Mouse (Mus musculus) CH12.LX (cell line): Measurements from ENCODE around the gene C3. TPM values are rescaled to one million over a fixed set of nuclear protein-coding genes. Genes with fewer than 3 reads are reported as not detected.

Source experiments
- DNase-seq: peaks from one replicate; pipeline ENCODE4 v3.0.0-alpha.2; 2013; ENCODE audit errors: extremely low read depth
- H3K27ac ChIP-seq: 2 replicates; pipeline ENCODE4 v1.5.1; 2012; ENCODE audit warnings: low read depth, mild to moderate bottlenecking, control low read depth, moderate library complexity; ENCODE audit not compliant: insufficient read depth
- H3K27me3 ChIP-seq: replicated peaks from 2 replicates; pipeline ENCODE3; 2012; ENCODE audit warnings: inconsistent platforms
- H3K36me3 ChIP-seq, 2 experiments: replicated peaks in 1 of 2; 2 replicates each; pipeline versions ENCODE3 to v1.6.1; 2012; ENCODE audit warnings: inconsistent platforms in 1 of 2, low read length in 1 of 2, mild to moderate bottlenecking in 1 of 2, mixed read lengths in 1 of 2, moderate library complexity in 1 of 2; ENCODE audit not compliant: control insufficient read depth in 1 of 2, insufficient read depth in 1 of 2
- H3K4me1 ChIP-seq, 2 experiments: 2 replicates each; pipeline ENCODE4 v1.6.1; 2012; ENCODE audit warnings: inconsistent platforms in 1 of 2, moderate library complexity in 1 of 2; ENCODE audit not compliant: insufficient read depth in 2 of 2, control insufficient read depth in 1 of 2
- H3K4me2 ChIP-seq: 2 replicates; pipeline ENCODE4 v1.6.1; 2012; ENCODE audit warnings: low read depth, mild to moderate bottlenecking, control low read depth; ENCODE audit not compliant: poor library complexity, insufficient read depth, severe bottlenecking
- H3K4me3 ChIP-seq, 3 experiments: fragments of 150-350 bp in 1 of 3; sonication (generic) in 1 of 3; replicated peaks in 1 of 3; 2 replicates each; pipeline versions ENCODE3 to v1.5.1; 2011 to 2012; ENCODE audit warnings: low read depth in 2 of 3, low read length in 2 of 3, mild to moderate bottlenecking in 2 of 3, moderate library complexity in 2 of 3, control low read depth in 1 of 3, improper control_type of control experiment in 1 of 3, inconsistent platforms in 1 of 3, mixed read lengths in 1 of 3; ENCODE audit not compliant: poor library complexity in 1 of 3
- H3K79me2 ChIP-seq: replicated peaks from 2 replicates; pipeline ENCODE4 v1.6.1; 2012; ENCODE audit warnings: mild to moderate bottlenecking, moderate library complexity; ENCODE audit not compliant: control insufficient read depth, poor library complexity, insufficient read depth, severe bottlenecking; ENCODE audit errors: extremely low read depth
- H3K9ac ChIP-seq: 2 replicates; pipeline ENCODE4 v1.6.1; 2012; ENCODE audit warnings: low read depth, mild to moderate bottlenecking, control low read depth, moderate library complexity; ENCODE audit not compliant: insufficient read depth
- H3K9me3 ChIP-seq: replicated peaks from 2 replicates; pipeline ENCODE3; 2012; ENCODE audit warnings: low read length, inconsistent platforms, mixed read lengths
- CHD2 ChIP-seq: IDR thresholded peaks from 2 replicates; pipeline ENCODE4 v1.6.1; 2011; ENCODE audit warnings: low read length, improper control_type of control experiment
- CTCF ChIP-seq, 2 experiments: IDR thresholded peaks in 1 of 2; conservative IDR thresholded peaks in 1 of 2; 2 replicates each; pipeline ENCODE4 v1.5.1; 2011 to 2012; ENCODE audit warnings: low read depth in 2 of 2, low read length in 2 of 2, improper control_type of control experiment in 1 of 2, inconsistent platforms in 1 of 2, mild to moderate bottlenecking in 1 of 2, moderate library complexity in 1 of 2
- GABPA ChIP-seq: IDR thresholded peaks from 2 replicates; pipeline ENCODE4 v1.6.1; 2012; ENCODE audit warnings: low read depth, low read length, improper control_type of control experiment, inconsistent platforms; ENCODE audit not compliant: insufficient replicate concordance
- MAFK ChIP-seq: IDR thresholded peaks from 2 replicates; pipeline ENCODE4 v1.6.1; 2011; ENCODE audit warnings: low read length, improper control_type of control experiment; ENCODE audit not compliant: insufficient replicate concordance
- MAX ChIP-seq: IDR thresholded peaks from 2 replicates; pipeline ENCODE4 v1.6.1; 2011; ENCODE audit warnings: low read length, improper control_type of control experiment
- MAZ ChIP-seq: IDR thresholded peaks from 2 replicates; pipeline ENCODE4 v1.6.1; 2012; ENCODE audit warnings: low read depth, mild to moderate bottlenecking, inconsistent platforms, low read length, improper control_type of control experiment, moderate library complexity
- NELFE ChIP-seq: IDR thresholded peaks from 2 replicates; pipeline ENCODE4 v1.6.1; 2011; ENCODE audit warnings: low read depth, low read length, improper control_type of control experiment
- NRF1 ChIP-seq: IDR thresholded peaks from 2 replicates; pipeline ENCODE4 v1.6.1; 2014; ENCODE audit warnings: low read depth, mild to moderate bottlenecking, inconsistent platforms, low read length, improper control_type of control experiment, moderate library complexity
- PAX5 ChIP-seq: IDR thresholded peaks from 2 replicates; pipeline ENCODE4 v1.6.1; 2012; ENCODE audit warnings: low read length, inconsistent platforms, mixed read lengths
- POLR2AphosphoS2 ChIP-seq: IDR thresholded peaks from 2 replicates; pipeline ENCODE4 v1.6.1; 2011; ENCODE audit warnings: low read depth, low read length, improper control_type of control experiment
- RCOR1 ChIP-seq: conservative IDR thresholded peaks from 2 replicates; pipeline ENCODE4 v1.6.1; 2012; ENCODE audit warnings: low read depth, mild to moderate bottlenecking, inconsistent platforms, low read length, improper control_type of control experiment
- SIN3A ChIP-seq: IDR thresholded peaks from 2 replicates; pipeline ENCODE4 v1.6.1; 2012; ENCODE audit warnings: low read length, improper control_type of control experiment, inconsistent platforms
- TBP ChIP-seq: conservative IDR thresholded peaks from 2 replicates; pipeline ENCODE4 v1.6.1; 2011; ENCODE audit warnings: low read depth, low read length, improper control_type of control experiment
- ZC3H11A ChIP-seq: IDR thresholded peaks from 2 replicates; pipeline ENCODE4 v1.6.1; 2012; ENCODE audit warnings: low read depth, mild to moderate bottlenecking, inconsistent platforms, low read length, improper control_type of control experiment
- ZNF384 ChIP-seq: IDR thresholded peaks from 2 replicates; pipeline ENCODE4 v1.6.1; 2012; ENCODE audit warnings: low read depth, low read length, improper control_type of control experiment, inconsistent platforms
- dilution Hi-C: fragments of 300-500 bp; cut with MboI; formaldehyde crosslinking; loops from 2 replicates; pipeline ENCODE4 v1.14.3; 2020; ENCODE audit warnings: low sequenced_read_pairs; ENCODE audit not compliant: extremely low pct_unique_long_range_greater_than_20kb, extremely low pct_ligation_motif_present
- in situ Hi-C: fragments of 300-500 bp; cut with MboI; formaldehyde crosslinking; loops from 3 replicates; pipeline ENCODE4 v1.14.3; 2019; ENCODE audit warnings: low sequenced_read_pairs, low pct_ligation_motif_present, low pct_unique_long_range_greater_than_20kb, mixed read lengths
- polyA plus RNA-seq: library from polyadenylated mRNA; unstranded; fragments of >175 nt; gene quantifications from 2 replicates; pipeline ENCODE4 v1.2.1, GENCODE M21; 2012; ENCODE audit warnings: low read depth; ENCODE audit not compliant: insufficient read length
- total RNA-seq, 2 experiments: library from RNA; depleted of rRNA; stranded (reverse); fragments of 300-350 nt in 1 of 2; fragments of >200 nt in 1 of 2; gene quantifications; 2 replicates each; pipeline ENCODE4 v1.2.3; 2012 to 2014

C3 gene
- total and polyA plus RNA-seq, 3 experiments, result 1.2 to 5.4 (median 3.9) TPM

DNA sequence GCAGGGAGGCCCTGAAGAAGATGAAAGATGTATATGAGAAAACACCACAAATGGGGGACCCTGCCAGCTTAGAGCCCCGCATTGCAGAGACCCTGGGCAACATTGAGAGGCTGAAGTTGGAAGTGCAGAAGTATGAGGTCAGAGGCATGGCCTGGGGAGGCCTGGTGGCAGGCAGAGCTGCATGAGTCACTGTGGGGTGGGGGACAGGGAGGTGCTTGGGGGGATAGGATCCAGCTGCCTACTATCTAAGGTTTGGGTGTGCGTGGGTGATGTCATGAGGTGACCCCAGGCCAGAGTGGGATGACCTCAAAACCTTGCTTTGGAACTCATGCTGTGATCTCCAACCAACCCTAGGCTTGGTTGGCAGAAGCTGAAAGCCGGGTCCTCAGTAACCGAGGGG lies 33.4 kb upstream of the C3 start:
- Histone ChIP-seq H3K36me3 (peaks cover 29 to 89% of the 10 kb centered on the region in 2 experiments), H3K4me1 (no peaks in the 10 kb centered on the region), H3K79me2 (no peaks in the 10 kb centered on the region), H3K4me3 (no peak overlapping the region), H3K4me2 (no peak overlapping the region), H3K9me3 (no peaks in the 10 kb centered on the region), H3K27ac (no peak overlapping the region), H3K27me3 (no peaks in the 10 kb centered on the region), H3K9ac (no peak overlapping the region)
- TF ChIP-seq CHD2 (no peak), ZNF384 (no peak), POLR2AphosphoS2 (no peak), NRF1 (no peak), CTCF (conservative IDR thresholded peaks at IDR 0.05 in 1 of 2, IDR thresholded peaks at IDR 0.05 in 1 of 2; ENCODE audit: low read depth in 2 of 2, low read length in 2 of 2) (no peak), PAX5 (no peak), RCOR1 (no peak), SIN3A (no peak)
- no peak for DNase-seq
- dilution Hi-C loops, result no loop called here
- in situ Hi-C loops, result no loop called here

DNA sequence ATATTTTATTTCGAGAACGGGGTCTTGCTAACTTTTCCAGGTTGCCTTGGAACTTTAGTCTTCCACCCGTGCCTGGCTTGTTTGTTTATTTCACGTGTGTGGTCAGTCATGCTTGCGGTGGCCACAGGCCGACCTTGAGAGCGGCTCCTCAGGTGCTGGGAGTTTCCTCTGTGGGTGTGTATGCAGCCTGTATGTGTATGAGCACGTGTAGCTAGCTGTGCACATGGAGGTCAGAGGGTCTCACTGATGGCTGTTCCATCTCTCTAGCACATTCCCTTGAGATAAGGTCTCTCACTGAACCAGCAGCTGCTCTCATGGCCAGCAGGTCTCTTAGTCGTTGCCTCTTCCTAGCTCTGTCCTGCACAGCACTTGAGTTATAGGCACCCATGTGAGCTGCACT lies 32.4 kb upstream of the C3 start:
- Histone ChIP-seq H3K9ac (no peak overlapping the region), H3K4me2 (no peak overlapping the region), H3K27ac (no peak overlapping the region), H3K9me3 (no peaks in the 10 kb centered on the region), H3K27me3 (no peaks in the 10 kb centered on the region), H3K4me3 (no peak overlapping the region), H3K79me2 (no peaks in the 10 kb centered on the region), H3K4me1 (no peaks in the 10 kb centered on the region), H3K36me3 (peaks cover 31 to 94% of the 10 kb centered on the region in 2 experiments)
- TF ChIP-seq GABPA, result no peak
- no peak for TF ChIP-seq MAX
- no peak for TF ChIP-seq MAZ
- TF ChIP-seq ZC3H11A, result no peak
- no peak for TF ChIP-seq MAFK
- DNase-seq, result no peak
- dilution Hi-C loops, result no loop called here
- in situ Hi-C loops, result no loop called here

DNA sequence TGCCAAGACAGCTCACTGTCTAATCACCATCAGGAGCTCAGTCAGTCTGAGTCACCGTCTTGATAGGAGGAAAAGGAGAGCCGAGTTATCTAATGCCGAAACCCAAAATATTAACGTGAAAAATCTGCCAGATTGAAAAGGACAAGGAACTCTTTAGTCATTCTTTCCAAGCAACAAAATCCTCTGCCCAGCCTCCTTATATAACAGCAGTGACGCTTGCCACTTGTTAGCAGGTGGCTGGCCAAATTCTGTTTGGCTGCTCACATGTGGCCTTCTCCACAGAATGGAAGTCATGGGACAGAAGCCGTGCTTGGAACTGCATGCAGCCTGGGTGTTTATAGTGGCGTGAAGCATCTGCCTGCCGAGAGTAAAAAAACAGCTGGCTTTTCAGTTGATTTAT lies 31.8 kb upstream of the C3 start:
- no peaks in the 10 kb centered on the region for H3K4me1 ChIP-seq
- TF ChIP-seq CHD2, result no peak
- no peak for TF ChIP-seq ZNF384
- no peak for TF ChIP-seq NELFE
- no peak for TF ChIP-seq MAZ
- TF ChIP-seq TBP, result no peak
- TF ChIP-seq GABPA, result no peak
- TF ChIP-seq RCOR1, result no peak
- H3K27ac ChIP-seq, result no peak overlapping the region
- H3K27me3 ChIP-seq, result no peaks in the 10 kb centered on the region
- in situ Hi-C loops, result no loop called here
- DNase-seq, result no peak
- H3K79me2 ChIP-seq, result no peaks in the 10 kb centered on the region
- H3K9ac ChIP-seq, result no peak overlapping the region
- no peak overlapping the region for H3K4me2 ChIP-seq
- peaks cover 37 to 96% of the 10 kb centered on the region in 2 experiments for H3K36me3 ChIP-seq
- dilution Hi-C loops, result no loop called here
- no peaks in the 10 kb centered on the region for H3K9me3 ChIP-seq
- H3K4me3 ChIP-seq, result no peak overlapping the region
